Mouse (Mus musculus) heart, adult 2 months (tissue): Measurements from ENCODE around the gene Adcy7. TPM values are rescaled to one million over a fixed set of nuclear protein-coding genes. Genes with fewer than 3 reads are reported as not detected.

Source experiments
- DNase-seq, 2 experiments: peaks; one replicate each; pipeline ENCODE4 v3.0.0; 2021
- H3K27ac ChIP-seq: fragments of 200-600 bp; 2 replicates; pipeline ENCODE4 v1.8.1; 2022
- H3K27me3 ChIP-seq: fragments of 200-500 bp; 2 replicates; pipeline ENCODE4 v1.6.1; 2012; ENCODE audit warnings: mild to moderate bottlenecking, low read length, inconsistent platforms, mixed read lengths; ENCODE audit not compliant: control insufficient read depth, insufficient read depth
- H3K36me3 ChIP-seq: fragments of 200-500 bp; 2 replicates; pipeline ENCODE4 v1.6.1; 2012; ENCODE audit warnings: low read length, inconsistent platforms; ENCODE audit not compliant: control insufficient read depth, insufficient read depth
- H3K4me1 ChIP-seq: fragments of 200-500 bp; 2 replicates; pipeline ENCODE4 v1.6.1; 2011; ENCODE audit warnings: low read length; ENCODE audit not compliant: control insufficient read depth, insufficient read depth
- H3K4me3 ChIP-seq: fragments of 200-600 bp; 2 replicates; pipeline ENCODE4 v1.8.1; 2022
- H3K79me2 ChIP-seq: fragments of 200-500 bp; replicated peaks from 2 replicates; pipeline ENCODE4 v1.6.1; 2012; ENCODE audit warnings: mild to moderate bottlenecking, inconsistent platforms, low read length, moderate library complexity, mixed read lengths; ENCODE audit not compliant: control insufficient read depth, insufficient read depth
- H3K9ac ChIP-seq: fragments of 200-500 bp; 2 replicates; pipeline ENCODE4 v1.6.1; 2012; ENCODE audit warnings: low read depth, mild to moderate bottlenecking, control low read depth, inconsistent platforms, low read length, mixed read lengths
- CTCF ChIP-seq: fragments of 200-600 bp; IDR thresholded peaks from 2 replicates; pipeline ENCODE4 v1.8.1; 2022; ENCODE audit warnings: antibody characterized with exemption, mild to moderate bottlenecking, moderate library complexity
- EP300 ChIP-seq: fragments of 200-500 bp; IDR thresholded peaks from 2 replicates; pipeline ENCODE4 v1.6.1; 2011; ENCODE audit warnings: low read depth, low read length, control low read depth; ENCODE audit not compliant: insufficient read depth
- POLR2A ChIP-seq: fragments of 200-500 bp; IDR thresholded peaks from 2 replicates; pipeline ENCODE4 v1.6.1; 2011; ENCODE audit warnings: mild to moderate bottlenecking, low read depth, low read length, control low read depth; ENCODE audit not compliant: insufficient read depth
- WGBS: fragments of 180-500 bp; shearing (Covaris S2); methylation state at CpG from one replicate; pipeline ENCODE4 v1.1.7; 2018; 5-methylcytosine and 5-hydroxymethylcytosine counted together
- intact Hi-C: fragments of 180-260 bp; cut with DNase I; formaldehyde crosslinking; loops from one replicate; pipeline ENCODE4 v1.15.1; 2025
- polyA plus RNA-seq: library from polyadenylated mRNA; depleted of rRNA; stranded (reverse); fragments of >200 nt; gene quantifications from 2 replicates; pipeline ENCODE4 v1.2.3, GENCODE M21; 2012
- total RNA-seq, 2 experiments: library from RNA; stranded (reverse); gene quantifications; 2 replicates each; pipeline ENCODE4 v1.2.3; 2021

Gene Adcy7
- total and polyA plus RNA-seq, 3 experiments: 5.9 to 10.5 (median 7.6) TPM

DNA sequence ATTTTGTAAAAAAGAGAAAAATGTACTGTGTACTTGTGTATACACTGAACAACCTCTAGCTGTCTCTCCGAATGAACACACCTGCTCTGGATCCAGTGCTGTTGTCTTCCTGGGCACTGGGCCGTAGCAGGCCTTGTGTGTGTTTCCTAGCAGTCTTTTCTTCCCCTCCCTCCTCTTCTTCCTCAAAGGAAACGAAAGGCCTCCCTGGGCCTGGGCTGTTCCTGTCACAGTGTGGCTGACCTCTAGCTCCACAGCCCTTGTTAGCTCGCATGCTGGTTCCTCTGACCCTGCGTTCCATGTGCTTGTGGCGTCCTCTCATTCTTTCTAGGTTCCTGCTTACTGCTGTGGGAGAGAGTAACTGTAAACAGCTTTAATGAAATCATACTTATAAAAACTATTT, 14.2 kb upstream of the Adcy7 start:
- no peak overlapping the region for H3K9ac ChIP-seq
- 46% methylated on average over 6 of the region's 6 CpGs for WGBS
- intact Hi-C loops: no loop called here
- DNase-seq: no peak
- no peaks in the 10 kb centered on the region for H3K36me3 ChIP-seq
- TF ChIP-seq EP300 (no peak), POLR2A (no peak), CTCF (no peak)
- H3K4me1 ChIP-seq: peaks cover 2% of the 10 kb centered on the region
- no peak overlapping the region for H3K27ac ChIP-seq
- H3K79me2 ChIP-seq: no peaks in the 10 kb centered on the region
- no peaks in the 10 kb centered on the region for H3K27me3 ChIP-seq
- no peak overlapping the region for H3K4me3 ChIP-seq

DNA sequence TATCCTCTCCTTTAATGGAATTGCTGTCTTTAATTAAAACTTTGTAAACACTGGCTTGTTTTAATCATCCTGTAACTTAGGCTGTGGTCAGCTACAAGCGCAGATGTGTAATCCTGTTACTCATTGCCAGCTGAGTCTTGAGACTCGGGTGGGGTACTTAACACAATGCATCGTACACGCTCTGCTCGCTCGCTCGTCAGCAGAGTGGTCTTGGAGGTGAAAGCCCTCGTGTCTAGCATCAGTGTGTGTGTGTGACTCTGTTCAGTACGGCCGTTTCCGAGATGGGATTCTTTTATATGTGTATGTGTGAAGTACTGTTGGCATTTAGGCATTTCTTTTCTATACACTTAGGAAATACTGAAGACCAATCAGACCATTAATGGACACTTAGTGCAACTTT, 13.7 kb upstream of the Adcy7 start:
- H3K4me1 ChIP-seq: peaks cover 2% of the 10 kb centered on the region
- no peaks in the 10 kb centered on the region for H3K79me2 ChIP-seq
- intact Hi-C loops: no loop called here
- TF ChIP-seq POLR2A (no peak), EP300 (no peak)
- H3K36me3 ChIP-seq: no peaks in the 10 kb centered on the region
- no peak for DNase-seq
- no peak overlapping the region for H3K27ac ChIP-seq
- no peak overlapping the region for H3K4me3 ChIP-seq
- H3K27me3 ChIP-seq: no peaks in the 10 kb centered on the region
- 83% methylated on average over 11 of the region's 11 CpGs for WGBS
- no peak overlapping the region for H3K9ac ChIP-seq

GRCm38 (mm10) chr8:88260466-88260980, 11.7 kb upstream of the Adcy7 start:
- no peak overlapping the region for H3K9ac ChIP-seq
- no peaks in the 10 kb centered on the region for H3K27me3 ChIP-seq
- peaks cover 2% of the 10 kb centered on the region for H3K4me1 ChIP-seq
- no peaks in the 10 kb centered on the region for H3K36me3 ChIP-seq
- H3K27ac ChIP-seq: no peak overlapping the region
- DNase-seq: no peak
- WGBS: 60% methylated on average over 7 of the region's 7 CpGs
- intact Hi-C loops: loop anchor here (10.0 kb wide), 1 partner anchor 494 kb away; no protein-coding TSS in a partner anchor
- no peaks in the 10 kb centered on the region for H3K79me2 ChIP-seq
- no peak for TF ChIP-seq POLR2A
- TF ChIP-seq CTCF: no peak
- no peak for TF ChIP-seq EP300
- H3K4me3 ChIP-seq: no peak overlapping the region

GRCm38 (mm10) chr8:88262831-88263635, 9.2 kb upstream of the Adcy7 start:
- H3K27me3 ChIP-seq: no peaks in the 10 kb centered on the region
- no peak for DNase-seq
- intact Hi-C loops: loop anchor here (10.0 kb wide), 1 partner anchor 492 kb away; no protein-coding TSS in a partner anchor
- no peak for TF ChIP-seq EP300
- no peaks in the 10 kb centered on the region for H3K36me3 ChIP-seq
- H3K9ac ChIP-seq: no peak overlapping the region
- H3K79me2 ChIP-seq: no peaks in the 10 kb centered on the region
- H3K4me1 ChIP-seq: peaks cover 2% of the 10 kb centered on the region
- no peak overlapping the region for H3K27ac ChIP-seq
- H3K4me3 ChIP-seq: no peak overlapping the region
- WGBS: 46% methylated on average over 14 of the region's 14 CpGs

DNA sequence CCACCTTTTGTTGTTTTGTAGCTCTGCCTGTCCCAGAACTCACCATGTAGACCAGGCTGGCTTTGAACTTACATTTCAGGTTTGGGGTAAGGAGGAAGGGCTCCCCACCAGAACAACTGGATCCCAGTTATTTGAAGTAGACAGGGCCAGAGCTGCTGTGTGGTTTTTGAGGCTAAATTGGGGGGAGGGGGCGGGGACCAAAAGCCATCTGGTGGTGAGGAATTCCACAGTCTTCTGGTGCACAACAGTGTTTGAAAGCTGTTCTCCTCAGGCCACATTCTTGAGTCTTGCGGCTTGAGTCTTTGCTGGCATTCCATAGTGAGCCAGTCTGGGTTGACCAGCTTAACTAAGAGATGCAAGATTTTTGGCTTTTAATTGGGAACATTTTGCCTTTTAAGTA, 6.7 kb upstream of the Adcy7 start:
- H3K27me3 ChIP-seq: no peaks in the 10 kb centered on the region
- H3K27ac ChIP-seq: no peak overlapping the region
- H3K36me3 ChIP-seq: no peaks in the 10 kb centered on the region
- H3K79me2 ChIP-seq: no peaks in the 10 kb centered on the region
- WGBS: 31% methylated on average over 2 of the region's 2 CpGs
- intact Hi-C loops: loop anchor here (10.0 kb wide), 1 partner anchor 489 kb away; no protein-coding TSS in a partner anchor
- H3K4me1 ChIP-seq: peaks cover under 1% of the 10 kb centered on the region
- no peak overlapping the region for H3K9ac ChIP-seq
- H3K4me3 ChIP-seq: no peak overlapping the region
- TF ChIP-seq POLR2A (no peak), CTCF (no peak), EP300 (no peak)
- no peak for DNase-seq

- H3K27me3 ChIP-seq: no peaks in the 10 kb centered on the region
- DNase-seq: peak; percentile 77 to 89
- no peak overlapping the region for H3K27ac ChIP-seq
- no peak; the same call in 1 of the 2 replicates for TF ChIP-seq CTCF
- TF ChIP-seq EP300: peak; percentile 67; the same call in 1 of the 2 replicates
- TF ChIP-seq POLR2A: no peak
- intact Hi-C loops: loop anchor here (2.0 to 10.0 kb wide), 3 partner anchors 95 to 489 kb away; no protein-coding TSS in a partner anchor
- 43% methylated on average over 10 of the region's 10 CpGs for WGBS
- no peaks in the 10 kb centered on the region for H3K4me1 ChIP-seq
- no peak overlapping the region for H3K9ac ChIP-seq
- no peak overlapping the region for H3K4me3 ChIP-seq
- no peaks in the 10 kb centered on the region for H3K36me3 ChIP-seq
- no peaks in the 10 kb centered on the region for H3K79me2 ChIP-seq
These were observed 5.9 kb upstream of the Adcy7 start for GRCm38 (mm10) chr8:88266170-88266800.
